Mouse (Mus musculus) forebrain, embryonic 16.5 days (tissue): ENCODE measurements at regions not wholly inside any gene's neighbourhood (a gene's known extent, or its start where the extent isn't known, plus 50 kb on each side); places are given as distances from the start of the nearest gene placed in this dataset.
A peak's percentile ranks its signal among the peaks of the same experiment; 100 is the strongest.

ENCODE experiments used
- ATAC-seq: fragments of 200-750 bp; cut with Nextera tagmentation; 2 replicates; pipeline ENCODE4 v1.8.0; 2017; ENCODE audit warnings: mild to moderate bottlenecking, moderate library complexity
- H3K27ac ChIP-seq: fragments of 300-500 bp; sonication (generic); 2 replicates; pipeline ENCODE4 v1.5.1; 2014; ENCODE audit warnings: low read length, control low read depth
- H3K27me3 ChIP-seq: fragments of 300-500 bp; sonication (generic); replicated peaks from 2 replicates; pipeline ENCODE4 v1.6.1; 2014; ENCODE audit warnings: low read length; ENCODE audit not compliant: control insufficient read depth, insufficient read depth
- H3K36me3 ChIP-seq: fragments of 300-500 bp; sonication (generic); 2 replicates; pipeline ENCODE4 v1.6.1; 2014; ENCODE audit not compliant: control insufficient read depth, insufficient read depth
- H3K4me1 ChIP-seq: fragments of 300-500 bp; sonication (generic); replicated peaks from 2 replicates; pipeline ENCODE4 v1.6.1; 2014; ENCODE audit warnings: low read length; ENCODE audit not compliant: control insufficient read depth, insufficient read depth
- H3K4me2 ChIP-seq: fragments of 300-500 bp; sonication (generic); 2 replicates; pipeline ENCODE4 v1.6.1; 2014; ENCODE audit warnings: mild to moderate bottlenecking, low read length, control low read depth
- H3K4me3 ChIP-seq: fragments of 300-500 bp; sonication (generic); replicated peaks from 2 replicates; pipeline ENCODE4 v1.5.1; 2014; ENCODE audit warnings: mild to moderate bottlenecking, low read length, control low read depth
- H3K9ac ChIP-seq: fragments of 300-500 bp; sonication (generic); replicated peaks from 2 replicates; pipeline ENCODE4 v1.6.1; 2014; ENCODE audit warnings: low read depth, low read length, control low read depth
- H3K9me3 ChIP-seq: fragments of 300-500 bp; sonication (generic); 2 replicates; pipeline ENCODE4 v1.6.1; 2016; ENCODE audit warnings: low read length; ENCODE audit not compliant: control insufficient read depth
- WGBS: fragments of 180-500 bp; shearing (Covaris S2); extraction: QIAGEN DNeasy Blood & Tissue Kit; methylation state at CpG from one replicate; pipeline ENCODE4 v1.1.7; 2014; 5-methylcytosine and 5-hydroxymethylcytosine counted together

GRCm38 (mm10) chr5:106763283-106763682 is 66.2 kb upstream of the Zfp644 start:
- WGBS = 42% methylated on average over 3 of the region's 3 CpGs
- no peak for ATAC-seq
- Histone ChIP-seq H3K9me3 (no peaks in the 10 kb centered on the region), H3K4me1 (no peaks in the 10 kb centered on the region), H3K27ac (no peak overlapping the region), H3K27me3 (peaks cover under 1% of the 10 kb centered on the region), H3K4me3 (no peak overlapping the region), H3K36me3 (no peaks in the 10 kb centered on the region), H3K4me2 (no peak overlapping the region), H3K9ac (no peak overlapping the region)

GRCm38 (mm10) chr5:106758036-106758435 is 60.9 kb upstream of the Zfp644 start:
- no peak overlapping the region; the same call in 1 of the 2 replicates for H3K4me3 ChIP-seq
- peak overlapping the region; percentile 56 for H3K4me2 ChIP-seq
- WGBS = 14% methylated on average over 16 of the region's 16 CpGs

GRCm38 (mm10) chr5:106757436-106757835 is 60.3 kb upstream of the Zfp644 start:
- peaks cover 9% of the 10 kb centered on the region for H3K27me3 ChIP-seq
- peak overlapping the region; percentile 26; the same call in 1 of the 2 replicates for H3K9ac ChIP-seq
- no peak overlapping the region for H3K27ac ChIP-seq
- no peaks in the 10 kb centered on the region for H3K36me3 ChIP-seq
- 2% methylated on average over 14 of the region's 14 CpGs for WGBS
- H3K4me1 ChIP-seq = peaks cover 12% of the 10 kb centered on the region
- H3K9me3 ChIP-seq = no peaks in the 10 kb centered on the region
- peak; percentile 54 for ATAC-seq
- H3K4me3 ChIP-seq = peak overlapping the region; percentile 34
- peak overlapping the region; percentile 56 for H3K4me2 ChIP-seq

More at GRCm38 (mm10) chr5:106758036-106758435, 60.9 kb upstream of the Zfp644 start:
- Histone ChIP-seq H3K4me1 (peaks cover 12% of the 10 kb centered on the region), H3K27me3 (peaks cover 9% of the 10 kb centered on the region), H3K27ac (no peak overlapping the region), H3K36me3 (no peaks in the 10 kb centered on the region), H3K9me3 (no peaks in the 10 kb centered on the region), H3K9ac (no peak overlapping the region)
- ATAC-seq = no peak

GRCm38 (mm10) chr5:106756937-106757371 is 59.9 kb upstream of the Zfp644 start:
- Histone ChIP-seq H3K9ac (peak overlapping the region; percentile 26; the same call in 1 of the 2 replicates), H3K4me2 (peak overlapping the region; percentile 56), H3K27ac (no peak overlapping the region), H3K4me3 (peak overlapping the region; percentile 34), H3K4me1 (peaks cover 12% of the 10 kb centered on the region), H3K27me3 (peaks cover 9% of the 10 kb centered on the region), H3K9me3 (no peaks in the 10 kb centered on the region), H3K36me3 (no peaks in the 10 kb centered on the region)
- 3% methylated on average over 10 of the region's 10 CpGs for WGBS
- peak; percentile 91 for ATAC-seq

GRCm38 (mm10) chr5:106753289-106753688 is 56.2 kb upstream of the Zfp644 start:
- no peak for ATAC-seq
- H3K4me2 ChIP-seq = no peak overlapping the region
- peaks cover 12% of the 10 kb centered on the region for H3K4me1 ChIP-seq
- H3K4me3 ChIP-seq = no peak overlapping the region
- WGBS = 90% methylated on average over 1 of the region's 1 CpGs
- no peak overlapping the region for H3K27ac ChIP-seq
- peaks cover 9% of the 10 kb centered on the region for H3K27me3 ChIP-seq
- H3K36me3 ChIP-seq = no peaks in the 10 kb centered on the region
- no peaks in the 10 kb centered on the region for H3K9me3 ChIP-seq
- no peak overlapping the region for H3K9ac ChIP-seq

GRCm38 (mm10) chr5:106750168-106750567 is 53.1 kb upstream of the Zfp644 start:
- Histone ChIP-seq H3K4me1 (no peaks in the 10 kb centered on the region), H3K36me3 (no peaks in the 10 kb centered on the region), H3K4me3 (no peak overlapping the region), H3K27me3 (no peaks in the 10 kb centered on the region), H3K9me3 (no peaks in the 10 kb centered on the region), H3K27ac (no peak overlapping the region), H3K4me2 (no peak overlapping the region), H3K9ac (no peak overlapping the region)
- ATAC-seq = no peak
- 98% methylated on average over 2 of the region's 2 CpGs for WGBS

- Histone ChIP-seq H3K4me1 (no peaks in the 10 kb centered on the region), H3K4me2 (no peak overlapping the region), H3K27ac (no peak overlapping the region), H3K9me3 (no peaks in the 10 kb centered on the region), H3K36me3 (no peaks in the 10 kb centered on the region), H3K4me3 (no peak overlapping the region), H3K27me3 (no peaks in the 10 kb centered on the region), H3K9ac (no peak overlapping the region)
- no peak for ATAC-seq
- WGBS = 59% methylated on average over 12 of the region's 12 CpGs
Measured at GRCm38 (mm10) chr5:106748527-106749138, 51.5 kb upstream of the Zfp644 start.
